Comparison of ENCODE assay signal across 24 mouse cellular contexts in genomic region chr15:90686770-90687169, GRCm38 (mm10).
"Had no signal": no experiment of that assay in that cellular context is flagged by ENCODE, and none has a peak within 500 bp of the region (broad histone marks: within the 10 kb centered on the region; RNA-seq: fewer than 3 reads in every experiment).

No protein-coding gene starts in this region.

- ATAC-seq: intestine, embryonic 15.5 days; liver, embryonic 12.5 days; midbrain, embryonic 15.5 days had no signal

- H3K9me3 ChIP-seq: intestine, embryonic 15.5 days; limb, embryonic 10.5 days; liver, embryonic 15.5 days; midbrain, embryonic 12.5 days; midbrain, embryonic 15.5 days; neural tube, embryonic 12.5 days; neural tube, embryonic 15.5 days had no signal

- H3K36me3 ChIP-seq: intestine, embryonic 15.5 days; limb, embryonic 10.5 days; limb, embryonic 13.5 days; liver, embryonic 12.5 days; liver, embryonic 15.5 days; midbrain, embryonic 12.5 days; midbrain, embryonic 15.5 days; neural tube, embryonic 12.5 days; neural tube, embryonic 15.5 days had no signal

- H3K27me3 ChIP-seq: intestine, embryonic 15.5 days; limb, embryonic 13.5 days; liver, embryonic 12.5 days; liver, embryonic 15.5 days; megakaryocyte, embryonic 14.5 days; midbrain, embryonic 12.5 days; midbrain, embryonic 15.5 days; neural tube, embryonic 12.5 days; neural tube, embryonic 15.5 days had no signal

- DNase-seq: kidney, adult 2 months; kidney, postnatal 25 days; layer of hippocampus, adult 9-11 months; liver; lung, adult 2 months; lung, postnatal 36 days; right cerebral cortex, adult 18-20 months; right cerebral cortex, postnatal 14 days; right cerebral cortex, postnatal 4 days; thymus, adult 18-20 months; thymus, postnatal 14 days; thymus, postnatal 4 days had no signal

- H3K4me1 ChIP-seq: intestine, embryonic 15.5 days; limb, embryonic 10.5 days; limb, embryonic 13.5 days; liver, embryonic 12.5 days; liver, embryonic 15.5 days; megakaryocyte, embryonic 14.5 days; midbrain, embryonic 12.5 days; midbrain, embryonic 15.5 days; neural tube, embryonic 12.5 days; neural tube, embryonic 15.5 days had no signal

- H3K27ac ChIP-seq: intestine, embryonic 15.5 days; kidney, postnatal 0 days; layer of hippocampus, adult 2 months; limb, embryonic 10.5 days; limb, embryonic 13.5 days; liver, embryonic 12.5 days; liver, embryonic 15.5 days; midbrain, embryonic 12.5 days; midbrain, embryonic 15.5 days; neural tube, embryonic 12.5 days; neural tube, embryonic 15.5 days had no signal

- H3K4me3 ChIP-seq: intestine, embryonic 15.5 days; layer of hippocampus, adult 2 months; limb, embryonic 10.5 days; limb, embryonic 13.5 days; liver, embryonic 12.5 days; liver, embryonic 15.5 days; megakaryocyte, embryonic 14.5 days; midbrain, embryonic 12.5 days; midbrain, embryonic 15.5 days; neural tube, embryonic 12.5 days; neural tube, embryonic 15.5 days had no signal

- H3K9ac ChIP-seq: intestine, embryonic 15.5 days; limb, embryonic 13.5 days; liver, embryonic 12.5 days; liver, embryonic 15.5 days; midbrain, embryonic 12.5 days; midbrain, embryonic 15.5 days; neural tube, embryonic 12.5 days; neural tube, embryonic 15.5 days had no signal

- H3K4me2 ChIP-seq: intestine, embryonic 15.5 days; limb, embryonic 13.5 days; liver, embryonic 12.5 days; liver, embryonic 15.5 days; midbrain, embryonic 12.5 days; midbrain, embryonic 15.5 days; neural tube, embryonic 12.5 days; neural tube, embryonic 15.5 days had no signal
